Mouse (Mus musculus) lung, postnatal 0 days (tissue): ENCODE results near the gene Ntrk3. TPM values are rescaled to one million over a fixed set of nuclear protein-coding genes. Genes with fewer than 3 reads are reported as not detected.

Experiments
- ATAC-seq: fragments of 200-750 bp; cut with Nextera tagmentation; 2 replicates; pipeline ENCODE4 v1.8.0; 2017; ENCODE audit warnings: moderate library complexity
- DNase-seq: peaks from one replicate; pipeline ENCODE4 v3.0.0-alpha.2; 2016; ENCODE audit warnings: low spot score
- H3K27ac ChIP-seq: fragments of 300-500 bp; sonication (generic); 2 replicates; pipeline ENCODE4 v1.5.1; 2014; ENCODE audit warnings: antibody characterized with exemption, mild to moderate bottlenecking, low read length, mixed read lengths
- H3K27me3 ChIP-seq: fragments of 300-500 bp; sonication (generic); replicated peaks from 2 replicates; pipeline ENCODE4 v1.6.1; 2014; ENCODE audit warnings: low read length, mixed read lengths; ENCODE audit not compliant: insufficient read depth
- H3K36me3 ChIP-seq: fragments of 300-500 bp; sonication (generic); 2 replicates; pipeline ENCODE4 v1.6.1; 2014; ENCODE audit warnings: low read length, mixed read lengths; ENCODE audit not compliant: insufficient read depth
- H3K4me1 ChIP-seq: fragments of 300-500 bp; sonication (generic); 2 replicates; pipeline ENCODE4 v1.6.1; 2014; ENCODE audit warnings: antibody characterized with exemption, low read depth, low read length, mixed read lengths; ENCODE audit not compliant: insufficient read depth
- H3K4me2 ChIP-seq: fragments of 300-500 bp; sonication (generic); replicated peaks from 2 replicates; pipeline ENCODE4 v1.6.1; 2014; ENCODE audit warnings: low read depth, mild to moderate bottlenecking, low read length, moderate library complexity, mixed read lengths
- H3K4me3 ChIP-seq: fragments of 300-500 bp; sonication (generic); 2 replicates; pipeline ENCODE4 v1.5.1; 2014; ENCODE audit warnings: low read depth, low read length
- H3K9ac ChIP-seq: fragments of 300-500 bp; sonication (generic); replicated peaks from 2 replicates; pipeline ENCODE4 v1.6.1; 2014; ENCODE audit warnings: low read depth, mild to moderate bottlenecking
- H3K9me3 ChIP-seq: fragments of 300-500 bp; sonication (generic); 2 replicates; pipeline ENCODE4 v1.6.1; 2016; ENCODE audit warnings: low read length, mixed read lengths
- CTCF ChIP-seq: IDR thresholded peaks from 2 replicates; pipeline ENCODE4 v1.5.1; 2016; ENCODE audit warnings: antibody characterized with exemption, mild to moderate bottlenecking
- EP300 ChIP-seq: IDR thresholded peaks from 2 replicates; pipeline ENCODE4 v1.6.1; 2016; ENCODE audit warnings: antibody characterized with exemption, mild to moderate bottlenecking, control low read depth
- WGBS: fragments of 180-500 bp; shearing (Covaris S2); extraction: QIAGEN DNeasy Blood & Tissue Kit; methylation state at CpG from one replicate; pipeline ENCODE4 v1.1.7; 2014; 5-methylcytosine and 5-hydroxymethylcytosine counted together
- polyA plus RNA-seq: library from polyadenylated mRNA; unstranded; fragments of >200 nt; fragmentation: Nextera tagmentation; extraction: Ambion mirVana; gene quantifications from 2 replicates; pipeline ENCODE4 v1.2.1, GENCODE M21; 2015

Ntrk3 gene
- polyA plus RNA-seq, 1 experiment from 2014 or later: 1.3 TPM

- no peak overlapping the region for H3K9ac ChIP-seq
- no peaks in the 10 kb centered on the region for H3K36me3 ChIP-seq
- H3K27ac ChIP-seq: no peak overlapping the region
- H3K4me1 ChIP-seq: no peaks in the 10 kb centered on the region
- TF ChIP-seq CTCF: no peak
- no peak for TF ChIP-seq EP300
- no peak overlapping the region for H3K4me2 ChIP-seq
- DNase-seq: no peak
- no peak overlapping the region for H3K4me3 ChIP-seq
- H3K27me3 ChIP-seq: no peaks in the 10 kb centered on the region
- WGBS: 51% methylated on average over 9 of the region's 9 CpGs
- no peaks in the 10 kb centered on the region for H3K9me3 ChIP-seq
- no peak for ATAC-seq
These were observed 117.8 kb downstream of the Ntrk3 start for GRCm38 (mm10) chr7:78619818-78620577.

- 58% methylated on average over 5 of the region's 5 CpGs for WGBS
- DNase-seq (no peak), ATAC-seq (no peak)
- H3K4me1 ChIP-seq: no peaks in the 10 kb centered on the region
- H3K36me3 ChIP-seq: no peaks in the 10 kb centered on the region
- H3K9ac ChIP-seq: no peak overlapping the region
- H3K27ac ChIP-seq: no peak overlapping the region
- no peak overlapping the region for H3K4me3 ChIP-seq
- H3K4me2 ChIP-seq: no peak overlapping the region
- no peaks in the 10 kb centered on the region for H3K9me3 ChIP-seq
- TF ChIP-seq CTCF (no peak), EP300 (no peak)
- H3K27me3 ChIP-seq: no peaks in the 10 kb centered on the region
These were observed 132.2 kb downstream of the Ntrk3 start for GRCm38 (mm10) chr7:78605538-78606130.

- DNase-seq: no peak
- no peak for ATAC-seq
- Histone ChIP-seq H3K4me3 (no peak overlapping the region), H3K36me3 (no peaks in the 10 kb centered on the region), H3K4me2 (no peak overlapping the region), H3K27me3 (no peaks in the 10 kb centered on the region), H3K9me3 (no peaks in the 10 kb centered on the region), H3K4me1 (no peaks in the 10 kb centered on the region), H3K9ac (no peak overlapping the region), H3K27ac (no peak overlapping the region)
- WGBS: 23% methylated on average over 7 of the region's 7 CpGs
- TF ChIP-seq CTCF (no peak), EP300 (no peak)
These were observed 133.9 kb downstream of the Ntrk3 start for GRCm38 (mm10) chr7:78603922-78604321.

GRCm38 (mm10) chr7:78601851-78602250 is 136.0 kb downstream of the Ntrk3 start:
- TF ChIP-seq EP300 (no peak), CTCF (no peak)
- no peak overlapping the region for H3K4me2 ChIP-seq
- ATAC-seq: no peak
- no peak for DNase-seq
- no peak overlapping the region for H3K27ac ChIP-seq
- WGBS: 60% methylated on average over 3 of the region's 3 CpGs
- no peak overlapping the region for H3K9ac ChIP-seq
- no peaks in the 10 kb centered on the region for H3K36me3 ChIP-seq
- 0 out of 2 replicates have a peak, but pooled peaks cover 3% of the 10 kb centered on the region for H3K27me3 ChIP-seq
- H3K9me3 ChIP-seq: no peaks in the 10 kb centered on the region
- H3K4me3 ChIP-seq: no peak overlapping the region
- no peaks in the 10 kb centered on the region for H3K4me1 ChIP-seq

GRCm38 (mm10) chr7:78600886-78601285 is 136.9 kb downstream of the Ntrk3 start:
- Histone ChIP-seq H3K4me3 (no peak overlapping the region), H3K4me2 (no peak overlapping the region), H3K9me3 (no peaks in the 10 kb centered on the region), H3K27ac (no peak overlapping the region), H3K27me3 (0 out of 2 replicates have a peak, but pooled peaks cover 3% of the 10 kb centered on the region), H3K36me3 (no peaks in the 10 kb centered on the region), H3K4me1 (no peaks in the 10 kb centered on the region), H3K9ac (no peak overlapping the region)
- 78% methylated on average over 6 of the region's 6 CpGs for WGBS
- TF ChIP-seq CTCF (no peak), EP300 (no peak)
- DNase-seq (no peak), ATAC-seq (no peak)

GRCm38 (mm10) chr7:78599941-78600677 is 137.7 kb downstream of the Ntrk3 start:
- no peaks in the 10 kb centered on the region for H3K36me3 ChIP-seq
- 59% methylated on average over 6 of the region's 6 CpGs for WGBS
- H3K9ac ChIP-seq: no peak overlapping the region
- 0 out of 2 replicates have a peak, but pooled peaks cover 3% of the 10 kb centered on the region for H3K27me3 ChIP-seq
- H3K9me3 ChIP-seq: no peaks in the 10 kb centered on the region
- no peak overlapping the region for H3K27ac ChIP-seq
- DNase-seq (no peak), ATAC-seq (no peak)
- H3K4me2 ChIP-seq: no peak overlapping the region
- H3K4me3 ChIP-seq: no peak overlapping the region
- H3K4me1 ChIP-seq: no peaks in the 10 kb centered on the region
- TF ChIP-seq EP300: no peak
- TF ChIP-seq CTCF: no peak
